Mouse (Mus musculus): ENCODE data around the gene Ddx28. TPM values are rescaled to one million over a fixed set of nuclear protein-coding genes. Genes with fewer than 3 reads are reported as not detected.

Gene Ddx28
- polyA plus RNA-seq, 1 experiment = 6.6 TPM

DNA sequence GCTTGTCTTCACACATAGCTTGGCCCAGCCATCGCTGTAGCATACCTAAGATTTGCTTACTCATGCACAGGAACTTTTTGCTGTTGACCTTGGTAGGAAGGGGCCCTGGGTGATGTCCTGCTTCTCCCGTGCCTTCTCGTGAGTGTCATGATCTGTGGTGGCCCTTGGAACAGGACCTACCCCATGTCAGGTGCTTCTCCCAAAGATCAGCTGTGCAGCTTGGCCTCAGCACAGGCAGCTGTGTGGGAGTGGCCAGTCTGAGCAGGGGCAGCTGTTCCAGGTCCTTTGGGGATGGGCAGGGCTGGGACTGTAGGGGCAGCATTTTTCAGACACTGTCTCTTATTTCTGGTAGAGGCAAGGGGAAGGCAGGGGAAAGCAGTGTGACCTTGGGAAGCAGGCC lies 32.5 kb upstream of the Ddx28 start:
- TF ChIP-seq CTCF (IDR thresholded peaks at IDR 0.05; ENCODE audit: extremely low read depth, insufficient read depth, insufficient read length, insufficient replicate concordance) (no peak), POLR2A (IDR thresholded peaks at IDR 0.05; ENCODE audit: low read depth, low read length) (no peak)
- WGBS = 19% methylated on average over 3 of the region's 3 CpGs
- Histone ChIP-seq H3K4me1 (ENCODE audit: control insufficient read depth, insufficient read depth, insufficient read length) (peaks cover 17% of the 10 kb centered on the region; the same call in 1 of the 2 replicates), H3K27ac (ENCODE audit: insufficient read depth, low read length) (no peak overlapping the region), H3K27me3 (ENCODE audit: control insufficient read depth, insufficient read depth, low read length) (no peaks in the 10 kb centered on the region), H3K4me3 (ENCODE audit: extremely low read depth, insufficient read depth, insufficient read length) (no peak overlapping the region), H3K36me3 (ENCODE audit: control insufficient read depth, insufficient read depth, low read length) (no peaks in the 10 kb centered on the region)
- DNase-seq (ENCODE audit: low read depth in 1 of 2, low spot score in 2 of 2) = no peak

DNA sequence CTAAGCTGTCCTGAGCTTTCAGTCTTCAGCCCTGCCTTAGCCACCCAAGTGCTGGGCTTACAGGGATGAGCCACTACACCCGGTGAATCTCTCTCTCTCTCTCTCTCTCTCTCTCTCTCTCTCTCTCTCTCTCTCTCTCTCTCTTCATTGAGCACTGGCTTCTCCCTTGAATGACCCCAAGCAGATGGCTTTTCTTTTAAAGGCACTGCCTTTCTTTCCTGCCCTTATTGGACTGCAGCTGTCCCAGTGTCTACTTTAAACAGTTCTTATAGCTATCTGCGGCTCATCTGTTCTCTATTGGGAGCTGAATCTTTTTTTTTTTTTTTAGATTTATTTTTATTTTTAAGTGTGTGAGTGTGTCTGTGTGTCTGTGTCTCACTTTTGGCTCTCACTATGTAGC lies 31.4 kb upstream of the Ddx28 start:
- H3K4me3 ChIP-seq (ENCODE audit: extremely low read depth, insufficient read depth, insufficient read length) = no peak overlapping the region
- H3K27ac ChIP-seq (ENCODE audit: insufficient read depth, low read length) = no peak overlapping the region
- H3K27me3 ChIP-seq (ENCODE audit: control insufficient read depth, insufficient read depth, low read length) = no peaks in the 10 kb centered on the region
- peaks cover 12% of the 10 kb centered on the region; the same call in 1 of the 2 replicates for H3K4me1 ChIP-seq (ENCODE audit: control insufficient read depth, insufficient read depth, insufficient read length)
- H3K36me3 ChIP-seq (ENCODE audit: control insufficient read depth, insufficient read depth, low read length) = no peaks in the 10 kb centered on the region
- no peak for TF ChIP-seq POLR2A (IDR thresholded peaks at IDR 0.05; ENCODE audit: low read depth, low read length)
- TF ChIP-seq CTCF (IDR thresholded peaks at IDR 0.05; ENCODE audit: extremely low read depth, insufficient read depth, insufficient read length, insufficient replicate concordance) = no peak
- DNase-seq (ENCODE audit: low read depth in 1 of 2, low spot score in 2 of 2) = no peak
- WGBS = 70% methylated on average over 2 of the region's 2 CpGs

DNA sequence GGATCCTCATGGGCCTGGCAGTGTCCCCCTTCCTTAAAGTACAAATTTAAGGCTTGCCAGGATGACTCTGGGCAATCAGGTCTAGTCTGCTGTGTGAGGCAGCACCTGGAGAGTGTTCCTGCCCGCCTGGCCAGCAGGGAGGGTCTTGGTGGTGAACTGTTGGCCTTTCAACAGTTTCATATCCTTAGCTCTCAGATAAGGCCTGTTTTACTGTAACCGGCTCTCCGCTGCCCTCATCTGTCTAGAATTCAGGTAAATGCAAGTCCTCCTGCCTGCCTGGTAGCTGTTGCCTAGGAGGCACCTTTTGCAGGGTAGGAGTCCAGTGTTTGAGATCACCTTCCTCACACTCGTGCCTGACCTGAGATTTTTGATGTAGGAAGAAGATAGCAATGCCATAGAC lies 28.5 kb upstream of the Ddx28 start:
- no peak overlapping the region for H3K4me3 ChIP-seq (ENCODE audit: extremely low read depth, insufficient read depth, insufficient read length)
- 70% methylated on average over 4 of the region's 4 CpGs for WGBS
- H3K4me1 ChIP-seq (ENCODE audit: control insufficient read depth, insufficient read depth, insufficient read length) = peaks cover 10% of the 10 kb centered on the region; the same call in 1 of the 2 replicates
- no peaks in the 10 kb centered on the region for H3K27me3 ChIP-seq (ENCODE audit: control insufficient read depth, insufficient read depth, low read length)
- H3K36me3 ChIP-seq (ENCODE audit: control insufficient read depth, insufficient read depth, low read length) = no peaks in the 10 kb centered on the region
- H3K27ac ChIP-seq (ENCODE audit: insufficient read depth, low read length) = no peak overlapping the region
- peak in 1 of 2 experiments; percentile 35 for DNase-seq (ENCODE audit: low read depth in 1 of 2, low spot score in 2 of 2)
- TF ChIP-seq CTCF (IDR thresholded peaks at IDR 0.05; ENCODE audit: extremely low read depth, insufficient read depth, insufficient read length, insufficient replicate concordance) = peak; percentile 10; the same call in 1 of the 2 replicates
- TF ChIP-seq POLR2A (IDR thresholded peaks at IDR 0.05; ENCODE audit: low read depth, low read length) = no peak

DNA sequence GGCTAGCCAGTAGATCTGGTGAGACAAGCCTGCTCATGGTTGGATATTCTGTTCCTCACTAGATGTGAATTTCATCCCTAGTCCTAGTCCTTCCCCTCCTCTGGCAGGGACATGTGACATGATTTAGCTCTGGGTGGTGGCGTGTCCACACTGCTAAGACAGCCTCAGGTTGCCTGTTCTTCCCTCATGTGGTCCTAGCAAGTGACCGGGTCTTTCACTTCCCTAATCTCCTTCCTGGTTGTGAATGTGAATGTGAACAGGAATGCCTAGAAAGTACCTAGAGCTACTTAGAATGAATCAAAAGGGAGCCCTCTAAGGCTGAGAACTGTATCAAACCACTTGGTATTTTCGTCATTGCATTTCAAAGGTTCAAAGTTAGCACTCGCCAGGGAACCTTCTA lies 27.9 kb upstream of the Ddx28 start:
- no peak for DNase-seq (ENCODE audit: low read depth in 1 of 2, low spot score in 2 of 2)
- TF ChIP-seq POLR2A (IDR thresholded peaks at IDR 0.05; ENCODE audit: low read depth, low read length) = no peak
- no peak for TF ChIP-seq CTCF (IDR thresholded peaks at IDR 0.05; ENCODE audit: extremely low read depth, insufficient read depth, insufficient read length, insufficient replicate concordance)
- Histone ChIP-seq H3K36me3 (ENCODE audit: control insufficient read depth, insufficient read depth, low read length) (no peaks in the 10 kb centered on the region), H3K4me1 (ENCODE audit: control insufficient read depth, insufficient read depth, insufficient read length) (peaks cover 10% of the 10 kb centered on the region; the same call in 1 of the 2 replicates), H3K27me3 (ENCODE audit: control insufficient read depth, insufficient read depth, low read length) (no peaks in the 10 kb centered on the region), H3K4me3 (ENCODE audit: extremely low read depth, insufficient read depth, insufficient read length) (no peak overlapping the region), H3K27ac (ENCODE audit: insufficient read depth, low read length) (no peak overlapping the region)
- 63% methylated on average over 4 of the region's 4 CpGs for WGBS

DNA sequence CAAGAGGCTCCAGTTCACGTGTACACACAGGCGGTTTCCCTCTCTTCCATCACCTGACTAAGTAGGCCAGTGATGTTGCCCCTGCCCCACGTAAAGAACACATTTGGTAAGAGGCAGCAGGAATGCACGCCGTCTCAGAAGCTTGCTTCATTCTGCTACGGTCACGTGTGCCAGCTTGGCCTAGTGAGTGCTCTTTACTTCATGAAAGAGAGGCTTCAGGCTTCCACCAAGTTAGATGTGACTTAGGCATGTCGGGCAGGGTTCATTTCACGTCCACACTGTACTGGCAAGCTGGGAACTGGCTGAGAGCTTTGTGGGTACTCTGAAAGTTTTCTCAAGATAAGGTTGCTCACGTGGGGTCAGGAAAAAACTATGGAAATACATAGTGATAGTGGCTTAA lies 27.0 kb upstream of the Ddx28 start:
- Histone ChIP-seq H3K36me3 (ENCODE audit: control insufficient read depth, insufficient read depth, low read length) (no peaks in the 10 kb centered on the region), H3K4me1 (ENCODE audit: control insufficient read depth, insufficient read depth, insufficient read length) (peaks cover 6% of the 10 kb centered on the region; the same call in 1 of the 2 replicates), H3K27me3 (ENCODE audit: control insufficient read depth, insufficient read depth, low read length) (no peaks in the 10 kb centered on the region), H3K27ac (ENCODE audit: insufficient read depth, low read length) (no peak overlapping the region), H3K4me3 (ENCODE audit: extremely low read depth, insufficient read depth, insufficient read length) (no peak overlapping the region)
- TF ChIP-seq CTCF (IDR thresholded peaks at IDR 0.05; ENCODE audit: extremely low read depth, insufficient read depth, insufficient read length, insufficient replicate concordance) = no peak
- TF ChIP-seq POLR2A (IDR thresholded peaks at IDR 0.05; ENCODE audit: low read depth, low read length) = no peak
- DNase-seq (ENCODE audit: low read depth in 1 of 2, low spot score in 2 of 2) = no peak
- 89% methylated on average over 10 of the region's 10 CpGs for WGBS

DNA sequence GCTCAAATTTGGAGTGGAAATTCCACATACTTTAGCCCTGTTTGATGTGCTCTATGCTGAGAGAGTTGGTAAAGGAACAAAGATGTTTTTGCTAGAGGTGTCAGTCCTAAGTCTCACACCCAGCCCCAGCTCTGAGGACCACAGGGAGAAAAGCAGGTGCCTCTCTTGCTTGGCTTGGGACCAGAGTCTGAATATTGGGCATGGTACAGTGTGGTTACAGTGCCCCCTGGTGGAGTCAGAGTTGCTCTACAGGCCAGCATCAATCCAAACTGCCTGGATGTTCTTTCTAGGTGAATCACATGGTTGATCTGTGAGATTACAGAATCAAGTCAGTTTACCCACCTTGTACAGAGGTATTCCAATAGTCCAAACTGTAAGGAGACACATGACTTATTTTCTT lies 10.8 kb upstream of the Ddx28 start:
- TF ChIP-seq CTCF (IDR thresholded peaks at IDR 0.05; ENCODE audit: extremely low read depth, insufficient read depth, insufficient read length, insufficient replicate concordance) (peak; percentile 91; the same call in 1 of the 2 replicates), POLR2A (IDR thresholded peaks at IDR 0.05; ENCODE audit: low read depth, low read length) (no peak)
- Histone ChIP-seq H3K36me3 (ENCODE audit: control insufficient read depth, insufficient read depth, low read length) (no peaks in the 10 kb centered on the region), H3K27ac (ENCODE audit: insufficient read depth, low read length) (no peak overlapping the region), H3K4me3 (ENCODE audit: extremely low read depth, insufficient read depth, insufficient read length) (no peak overlapping the region), H3K27me3 (ENCODE audit: control insufficient read depth, insufficient read depth, low read length) (no peaks in the 10 kb centered on the region), H3K4me1 (ENCODE audit: control insufficient read depth, insufficient read depth, insufficient read length) (0 out of 2 replicates have a peak, but pooled peaks cover under 1% of the 10 kb centered on the region)
- peak; percentile 63 to 73 for DNase-seq (ENCODE audit: low read depth in 1 of 2, low spot score in 2 of 2)

DNA sequence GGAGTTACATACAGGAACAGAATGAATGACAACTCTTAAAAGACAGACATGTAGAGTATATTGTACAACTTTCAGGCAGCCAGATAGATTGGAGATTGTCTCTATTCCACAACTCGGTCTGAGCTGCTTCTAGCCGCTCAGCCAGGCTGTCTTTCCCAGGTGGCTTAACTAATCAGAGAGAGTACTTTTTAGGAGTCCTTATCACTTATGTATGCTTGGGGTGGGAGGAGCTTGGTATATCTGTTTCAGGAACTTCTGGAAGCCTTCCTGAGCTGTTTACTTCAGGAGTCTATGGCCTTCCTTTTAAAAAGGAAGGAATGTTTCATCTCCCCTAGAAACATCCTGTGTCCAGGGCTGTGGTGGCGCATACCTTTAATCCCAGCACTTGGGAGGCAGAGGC lies 6.4 kb upstream of the Ddx28 start:
- Histone ChIP-seq H3K4me1 (ENCODE audit: control insufficient read depth, insufficient read depth, insufficient read length) (peaks cover 7% of the 10 kb centered on the region; the same call in 1 of the 2 replicates), H3K27ac (ENCODE audit: insufficient read depth, low read length) (no peak overlapping the region), H3K4me3 (ENCODE audit: extremely low read depth, insufficient read depth, insufficient read length) (no peak overlapping the region), H3K27me3 (ENCODE audit: control insufficient read depth, insufficient read depth, low read length) (no peaks in the 10 kb centered on the region), H3K36me3 (ENCODE audit: control insufficient read depth, insufficient read depth, low read length) (no peaks in the 10 kb centered on the region)
- WGBS = 84% methylated on average over 3 of the region's 3 CpGs
- TF ChIP-seq CTCF (IDR thresholded peaks at IDR 0.05; ENCODE audit: extremely low read depth, insufficient read depth, insufficient read length, insufficient replicate concordance) (no peak), POLR2A (IDR thresholded peaks at IDR 0.05; ENCODE audit: low read depth, low read length) (no peak)
- no peak for DNase-seq (ENCODE audit: low read depth in 1 of 2, low spot score in 2 of 2)

Measured in spleen, adult 2 months (tissue).